Mouse (Mus musculus) ovary, adult 2 months (tissue): ENCODE results near the gene Nmb. TPM values are rescaled to one million over a fixed set of nuclear protein-coding genes. Genes with fewer than 3 reads are reported as not detected.

Experiments
- polyA plus RNA-seq: library from polyadenylated mRNA; depleted of rRNA; stranded (reverse); fragments of >200 nt; gene quantifications from 2 replicates; pipeline ENCODE4 v1.2.3, GENCODE M21; 2012; rRNA removed

Nmb gene
- polyA plus RNA-seq = 8.6 and 11.5 TPM in 2 replicates

DNA sequence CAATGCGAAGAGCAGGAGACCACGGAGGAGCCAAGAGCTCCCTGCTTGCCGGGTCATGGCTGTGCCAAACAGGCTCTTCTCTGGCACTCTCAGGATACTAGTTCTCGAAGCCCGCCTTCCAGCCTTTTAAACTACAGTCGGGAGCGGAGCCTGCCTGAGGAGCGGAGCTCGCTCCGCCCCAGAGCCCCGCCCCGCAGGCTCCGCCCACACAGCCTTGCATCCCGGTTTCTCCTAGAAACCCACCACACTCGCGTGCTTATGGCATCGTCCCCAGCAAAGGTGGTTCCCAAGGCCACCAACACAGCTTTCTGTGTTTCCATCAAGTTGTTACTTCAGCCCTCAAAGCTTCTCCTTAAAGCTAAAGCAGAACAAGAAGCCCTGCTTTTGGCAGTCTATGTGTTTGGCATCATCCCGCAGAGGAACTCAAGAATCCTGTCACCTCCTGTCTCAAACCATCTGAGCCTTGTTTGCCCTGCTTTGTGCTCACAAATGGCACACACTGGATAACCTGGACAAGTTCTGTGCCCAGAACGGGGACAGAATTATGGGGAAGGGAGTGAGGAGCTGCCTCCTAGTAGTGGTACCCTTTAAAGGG is at the start of gene Nmb:
Gene Nmb (minus strand): TSS at position 156 of the 595 bp plus-strand sequence.

DNA sequence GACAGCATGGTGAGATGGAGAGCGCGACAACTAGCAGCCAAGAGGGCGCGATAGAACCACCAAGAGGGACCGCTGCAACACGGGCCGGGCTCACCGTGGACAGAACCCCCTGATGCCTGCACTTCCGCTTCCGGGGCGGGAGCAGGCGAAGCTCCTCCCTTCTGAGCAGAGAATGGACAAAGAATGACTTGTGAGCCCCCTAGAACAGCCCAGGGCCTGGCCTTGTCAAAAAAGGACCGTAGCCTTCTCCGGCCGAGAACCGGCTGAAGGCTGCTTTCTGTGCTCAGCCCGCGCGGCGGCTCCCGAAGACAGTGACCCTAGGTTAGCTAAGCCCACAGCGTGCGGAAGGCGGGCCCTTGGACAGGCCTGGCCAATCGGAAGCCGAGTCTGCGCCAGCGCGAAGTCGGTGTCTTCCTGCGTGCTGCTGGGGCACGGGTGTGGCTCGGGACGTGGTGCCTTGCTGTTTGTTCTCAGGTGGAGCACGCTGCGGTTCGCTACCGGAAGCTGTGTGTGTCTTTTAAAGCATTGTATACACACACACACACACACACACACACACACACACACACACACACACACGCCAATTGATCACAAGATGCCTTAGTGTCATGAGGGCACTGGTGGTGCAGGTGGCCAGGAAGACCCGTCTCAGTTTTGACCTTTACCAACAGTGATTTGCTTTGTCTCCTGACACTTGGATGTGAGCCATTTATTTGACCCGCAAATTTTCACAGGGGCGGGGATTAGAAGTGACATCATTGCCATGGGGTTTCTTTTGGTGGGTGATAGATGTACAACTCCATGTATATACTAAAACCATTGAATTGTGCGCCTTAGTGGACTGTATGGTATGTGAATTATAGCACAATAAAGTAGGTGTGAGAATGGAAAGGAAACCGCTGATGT is 42.8 kb upstream of the Nmb start, which contains the start of gene Sec11a:
Gene Sec11a (minus strand): TSS at position 336 of the 906 bp plus-strand sequence.

DNA sequence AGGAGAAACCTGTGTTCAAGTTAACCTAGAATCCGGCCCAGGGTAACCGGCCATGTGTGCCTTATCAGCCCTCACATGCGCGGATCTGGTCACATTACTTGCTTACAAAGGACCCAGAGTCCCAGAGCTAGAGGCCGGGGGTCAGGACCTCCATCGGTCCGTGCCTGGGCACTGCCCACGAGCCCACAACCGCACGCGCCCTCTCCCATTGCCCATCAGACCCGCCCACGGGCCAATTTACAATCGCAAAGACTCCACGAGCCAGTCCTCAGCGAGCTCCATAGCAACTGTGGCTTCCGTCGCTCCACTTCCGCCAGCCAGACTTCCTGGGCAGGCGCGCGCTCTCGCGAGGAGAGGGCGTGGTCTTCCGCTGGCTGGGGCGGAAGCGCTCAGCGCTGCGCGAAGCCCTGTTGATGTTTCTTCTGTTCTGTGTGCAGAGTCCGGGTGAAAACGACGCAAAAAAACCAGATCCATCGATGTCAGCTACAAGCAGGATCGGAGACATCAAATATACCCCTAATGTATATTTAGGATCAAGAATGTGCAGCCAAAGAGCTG is 3.9 kb downstream of the Nmb start, which contains the start of gene Wdr73:
Gene Wdr73 (minus strand): TSS at position 326 of the 558 bp plus-strand sequence.

DNA sequence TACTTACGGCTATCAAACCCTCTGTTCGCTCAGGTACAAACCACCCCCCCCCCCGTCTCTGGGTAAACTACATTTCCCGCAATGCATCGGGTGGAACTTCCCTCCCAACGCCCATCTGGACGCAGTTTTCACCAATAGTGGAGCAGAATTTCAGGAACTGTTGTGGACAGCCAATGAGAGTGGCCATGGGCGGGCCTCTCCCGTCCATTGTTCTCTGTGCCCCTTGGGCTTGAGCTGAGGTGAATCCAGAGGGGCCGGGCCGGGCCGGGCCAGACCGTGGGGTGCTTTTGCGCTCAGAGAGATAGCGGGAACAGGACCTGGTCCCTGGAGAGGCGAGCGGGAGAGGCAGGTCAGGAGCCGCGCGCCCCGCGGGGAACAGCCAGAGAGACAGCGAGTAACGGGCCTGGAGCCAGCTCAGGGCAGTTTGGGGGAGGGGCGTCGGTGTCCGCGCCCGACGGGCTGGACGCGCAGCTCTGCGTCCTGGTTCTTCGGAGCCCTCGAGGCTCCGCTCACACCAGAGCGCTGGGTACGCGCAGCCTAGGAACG is 44.1 kb downstream of the Nmb start, which contains the start of gene Zscan2:
Gene Zscan2 (plus strand): TSS at position 192 of the 546 bp plus-strand sequence.

Other genes starting within 250 kb of the Nmb start
- gene Crtc3, start 216.2 kb downstream of the Nmb start, polyA plus RNA-seq = 36.6 and 65.6 TPM in 2 replicates
- gene Iqgap1, start 79.1 kb downstream of the Nmb start, polyA plus RNA-seq = 37.6 and 38.3 TPM in 2 replicates
- gene Zscan2, start 44.2 kb downstream of the Nmb start, polyA plus RNA-seq = 12.0 and 12.9 TPM in 2 replicates
- 25.9 and 33.4 TPM in 2 replicates for gene Wdr73, start 3.8 kb downstream of the Nmb start, polyA plus RNA-seq
- gene Sec11a, start 42.7 kb upstream of the Nmb start, polyA plus RNA-seq = 51.6 and 65.4 TPM in 2 replicates
- 20.3 and 27.9 TPM in 2 replicates for gene Zfp592, start 88.6 kb upstream of the Nmb start, polyA plus RNA-seq
- gene Alpk3, start 152.5 kb upstream of the Nmb start, polyA plus RNA-seq = 1.6 and 1.9 TPM in 2 replicates
- gene Slc28a1, start 209.7 kb upstream of the Nmb start, polyA plus RNA-seq = 1.0 and 1.5 TPM in 2 replicates